Mouse (Mus musculus) spleen, adult 2 months (tissue): ENCODE measurements around the gene Sirt4.

Experiments used
- CTCF ChIP-seq: fragments of 200-500 bp; IDR thresholded peaks from 2 replicates; pipeline ENCODE4 v1.5.1; 2011; ENCODE audit warnings: mild to moderate bottlenecking, inconsistent platforms; ENCODE audit not compliant: insufficient read depth, insufficient read length, insufficient replicate concordance; ENCODE audit errors: extremely low read depth
- POLR2A ChIP-seq: fragments of 200-500 bp; IDR thresholded peaks from 2 replicates; pipeline ENCODE4 v1.6.1; 2011; ENCODE audit warnings: low read depth, low read length, inconsistent platforms

- TF ChIP-seq POLR2A, result no peak
- no peak for TF ChIP-seq CTCF
These were observed 28.7 kb downstream of the Sirt4 start for GRCm38 (mm10) chr5:115455838-115456237.
